In genomic region chr2:117389925-117390892, GRCm38 (mm10) we compare ENCODE assay signal across 8 mouse cellular contexts. TPM values are rescaled to one million over a fixed set of nuclear protein-coding genes. Genes with fewer than 3 reads are reported as not detected.
DNase-seq lines count a peak whose midpoint lies in the region; ATAC-seq and TF ChIP-seq lines count a peak whose summit lies in the region.

No protein-coding gene starts in this region.

- no peak for TF ChIP-seq CTCF in gastrocnemius, adult 2 months (IDR thresholded peaks at IDR 0.05)

- ATAC-seq in midbrain, embryonic 14.5 days (ENCODE audit: low FRiP score, low TSS enrichment) = peak; percentile 40; the same call in 1 of the 2 replicates
- ATAC-seq in midbrain, embryonic 11.5 days (ENCODE audit: low FRiP score) = no peak
- no peak for ATAC-seq in heart, embryonic 15.5 days (replicated peaks; ENCODE audit: insufficient number of reproducible peaks, insufficient read depth, low FRiP score, low read depth)

- no peak overlapping the region for H3K4me2 ChIP-seq in midbrain, embryonic 14.5 days (ENCODE audit: low read length)
- no peak overlapping the region for H3K4me2 ChIP-seq in midbrain, embryonic 11.5 days
- peak overlapping the region; percentile 24 for H3K4me2 ChIP-seq in heart, embryonic 15.5 days

- H3K9me3 ChIP-seq in midbrain, embryonic 14.5 days (ENCODE audit: control insufficient read depth, low read length) = no peaks in the 10 kb centered on the region
- H3K9me3 ChIP-seq in midbrain, embryonic 11.5 days (ENCODE audit: control insufficient read depth, low read length) = no peaks in the 10 kb centered on the region
- H3K9me3 ChIP-seq in heart, embryonic 15.5 days (replicated peaks) = no peaks in the 10 kb centered on the region

- peaks cover 10% of the 10 kb centered on the region; the same call in 1 of the 2 replicates for H3K4me1 ChIP-seq in midbrain, embryonic 14.5 days (ENCODE audit: control insufficient read depth, insufficient read depth, low read length)
- no peaks in the 10 kb centered on the region for H3K4me1 ChIP-seq in midbrain, embryonic 11.5 days (ENCODE audit: control insufficient read depth, insufficient read depth, low read length)
- peaks cover 18% of the 10 kb centered on the region for H3K4me1 ChIP-seq in heart, embryonic 15.5 days (replicated peaks)

- peak; percentile 30 to 79 for DNase-seq in adrenal gland, adult (ENCODE audit: inconsistent age in 2 of 2, low spot score in 1 of 2)
- no peak for DNase-seq in adrenal gland, postnatal 4 days (ENCODE audit: low spot score in 2 of 2)
- DNase-seq in midbrain, embryonic 14.5 days = peak; percentile 71
- no peak for DNase-seq in midbrain, embryonic 11.5 days (ENCODE audit: low spot score, missing footprints)
- peak; percentile 40 for DNase-seq in right cerebral cortex, postnatal 25 days
- no peak for DNase-seq in cerebellum, adult 11 months
- DNase-seq in gastrocnemius, adult 2 months = no peak

- peak overlapping the region; percentile 17; the same call in 1 of the 2 replicates for H3K27ac ChIP-seq in midbrain, embryonic 14.5 days (replicated peaks; ENCODE audit: low read depth, low read length)
- no peak overlapping the region for H3K27ac ChIP-seq in midbrain, embryonic 11.5 days (ENCODE audit: low read depth, low read length)
- H3K27ac ChIP-seq in heart, embryonic 15.5 days = no peak overlapping the region
- no peak overlapping the region for H3K27ac ChIP-seq in gastrocnemius, adult 2 months

- no peak overlapping the region for H3K9ac ChIP-seq in midbrain, embryonic 14.5 days (replicated peaks; ENCODE audit: low read length)
- H3K9ac ChIP-seq in midbrain, embryonic 11.5 days (ENCODE audit: low read length) = no peak overlapping the region
- no peak overlapping the region for H3K9ac ChIP-seq in heart, embryonic 15.5 days

- no peaks in the 10 kb centered on the region for H3K27me3 ChIP-seq in midbrain, embryonic 14.5 days (ENCODE audit: control insufficient read depth, insufficient read depth, low read length)
- H3K27me3 ChIP-seq in midbrain, embryonic 11.5 days (ENCODE audit: control insufficient read depth, insufficient read depth, low read length) = no peaks in the 10 kb centered on the region
- no peaks in the 10 kb centered on the region for H3K27me3 ChIP-seq in heart, embryonic 15.5 days

- WGBS in midbrain, embryonic 14.5 days = 66% methylated on average over 17 of the region's 17 CpGs
- WGBS in midbrain, embryonic 11.5 days = 84% methylated on average over 17 of the region's 17 CpGs
- WGBS in heart, embryonic 15.5 days = 46% methylated on average over 17 of the region's 17 CpGs

- H3K36me3 ChIP-seq in midbrain, embryonic 14.5 days (ENCODE audit: control insufficient read depth, insufficient read depth, low read length) = no peaks in the 10 kb centered on the region
- H3K36me3 ChIP-seq in midbrain, embryonic 11.5 days (ENCODE audit: control insufficient read depth, insufficient read depth, low read length) = no peaks in the 10 kb centered on the region
- H3K36me3 ChIP-seq in heart, embryonic 15.5 days = no peaks in the 10 kb centered on the region

- H3K4me3 ChIP-seq in midbrain, embryonic 14.5 days (replicated peaks; ENCODE audit: low read depth, low read length) = no peak overlapping the region
- no peak overlapping the region for H3K4me3 ChIP-seq in midbrain, embryonic 11.5 days (ENCODE audit: low read depth, low read length)
- no peak overlapping the region for H3K4me3 ChIP-seq in heart, embryonic 15.5 days
- H3K4me3 ChIP-seq in gastrocnemius, adult 2 months = no peak overlapping the region

- intact Hi-C loops in gastrocnemius, adult 2 months (cut with DNase I) = no loop called here

RNA-seq across cellular contexts. Expression of gene Rasgrp1, which starts 47.4 kb away (rescaled TPM):
- 1 to 10 TPM; 1.4 to 1.7 TPM for total RNA-seq in adrenal gland, postnatal 4 days (2021)
- polyA plus RNA-seq in midbrain, embryonic 14.5 days (2014; fragmentation: Nextera tagmentation; extraction: Ambion mirVana) = 1.7 and 1.8 TPM in 2 replicates
- polyA plus RNA-seq in midbrain, embryonic 11.5 days (2014; fragmentation: Nextera tagmentation; extraction: Ambion mirVana) = 1.0 and 1.2 TPM in 2 replicates
- 0.19 and 1.6 TPM in 2 replicates for polyA plus RNA-seq in heart, embryonic 15.5 days (2015; fragmentation: Nextera tagmentation; extraction: Ambion mirVana)
- total RNA-seq in gastrocnemius, adult 2 months (2021) = under 1 TPM in 1 of 2 experiments, not detected in 1; 0.10 TPM

Comparison
In these comparisons a context has a peak if more than half of its experiments do, and no peak if none do; other contexts are left out.
1. DNase-seq: peak in adrenal gland, adult (2 of 2), midbrain, embryonic 14.5 days (single experiment) and right cerebral cortex, postnatal 25 days (single experiment); none in adrenal gland, postnatal 4 days (0 of 2), midbrain, embryonic 11.5 days (single experiment), cerebellum, adult 11 months (single experiment) and gastrocnemius, adult 2 months (single experiment).